Mouse (Mus musculus): ENCODE data around the gene Krtap21-1. TPM values are rescaled to one million over a fixed set of nuclear protein-coding genes. Genes with fewer than 3 reads are reported as not detected.

Gene Krtap21-1
- not detected in 2 replicates for polyA plus RNA-seq (2015; fragmentation: Nextera tagmentation; extraction: Ambion mirVana)

DNA sequence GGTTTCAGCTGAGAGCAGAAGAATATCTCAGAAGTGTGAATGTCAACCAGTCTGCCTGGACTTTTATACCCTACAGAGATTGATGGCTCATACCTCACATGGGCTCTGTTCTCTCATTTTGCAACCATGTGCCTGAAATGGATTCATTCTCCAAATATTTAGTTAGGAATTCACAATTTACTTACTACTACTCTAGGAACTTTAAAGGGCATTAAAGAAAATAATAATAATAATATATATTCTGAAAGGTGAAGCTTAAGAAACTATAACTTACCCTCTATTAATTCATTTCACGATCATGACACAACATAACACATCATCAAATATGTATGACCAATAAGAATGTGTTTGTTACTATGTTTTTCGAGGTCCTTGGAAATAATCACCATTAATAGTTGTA lies at the start of gene Krtap21-1:
Gene Krtap21-1, minus strand, starts transcription at position 101 of the 400 bp plus-strand sequence.
- H3K4me1 ChIP-seq, result no peaks in the 10 kb centered on the region
- H3K9me3 ChIP-seq (replicated peaks), result no peaks in the 10 kb centered on the region
- H3K4me2 ChIP-seq, result no peak within 1 kb of the TSS
- H3K27ac ChIP-seq (replicated peaks), result no peak within 1 kb of the TSS
- H3K9ac ChIP-seq (replicated peaks), result no peak within 1 kb of the TSS
- no peak within 1 kb of the TSS for H3K4me3 ChIP-seq (replicated peaks)
- H3K27me3 ChIP-seq (replicated peaks), result no peaks in the 10 kb centered on the region
- WGBS, result 84% methylated on average over 2 of the region's 2 CpGs
- H3K36me3 ChIP-seq, result no peaks in the 10 kb centered on the region
- ATAC-seq (ENCODE audit: low FRiP score), result no peak

DNA sequence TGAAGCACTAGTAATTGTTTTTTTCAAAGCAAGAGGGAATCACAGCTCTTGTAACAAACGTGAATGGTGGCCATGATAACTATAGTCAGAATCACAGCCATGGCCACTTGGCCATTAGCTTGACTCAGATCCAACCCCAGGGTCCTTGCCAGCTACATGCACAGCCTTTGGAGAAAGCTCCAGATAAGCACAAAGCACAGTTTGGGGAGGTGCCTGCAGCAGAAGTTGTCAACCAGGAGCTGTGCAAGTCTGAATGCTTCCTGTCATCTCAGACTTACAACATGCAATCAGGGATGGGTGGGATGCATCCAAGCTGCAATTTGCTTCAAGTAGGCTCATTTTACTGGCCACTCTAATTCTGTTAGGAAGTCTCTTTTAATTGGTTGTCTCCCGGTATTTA lies 25.9 kb upstream of the Krtap21-1 start:
- H3K4me2 ChIP-seq, result no peak overlapping the region
- ATAC-seq (ENCODE audit: low FRiP score), result no peak
- no peaks in the 10 kb centered on the region for H3K9me3 ChIP-seq (replicated peaks)
- no peak overlapping the region for H3K9ac ChIP-seq (replicated peaks)
- no peaks in the 10 kb centered on the region for H3K4me1 ChIP-seq
- H3K27ac ChIP-seq (replicated peaks), result no peak overlapping the region
- H3K27me3 ChIP-seq (replicated peaks), result no peaks in the 10 kb centered on the region
- 75% methylated on average over 2 of the region's 2 CpGs for WGBS
- H3K36me3 ChIP-seq, result no peaks in the 10 kb centered on the region
- no peak overlapping the region for H3K4me3 ChIP-seq (replicated peaks)

DNA sequence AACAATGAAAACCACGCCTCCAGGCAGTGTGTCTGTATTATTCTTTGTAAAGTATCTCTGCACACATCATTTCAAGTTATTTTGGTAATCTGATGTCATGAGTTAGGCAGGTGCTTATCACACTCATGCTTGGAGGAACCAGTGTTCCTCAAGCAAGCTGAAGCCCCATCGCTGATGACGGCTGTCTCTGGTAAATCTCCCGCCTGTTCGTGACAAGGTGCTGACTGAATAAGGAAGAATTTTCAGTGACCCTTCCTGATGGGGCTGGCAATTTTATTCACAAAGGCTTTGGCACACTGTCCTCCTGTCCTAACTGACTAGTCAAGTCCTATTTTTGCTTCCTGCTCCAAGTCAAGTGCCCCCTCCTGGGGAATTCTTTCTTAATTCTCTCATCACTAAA lies 21.6 kb upstream of the Krtap21-1 start:
- no peak for ATAC-seq (ENCODE audit: low FRiP score)
- no peaks in the 10 kb centered on the region for H3K4me1 ChIP-seq
- WGBS, result 96% methylated on average over 5 of the region's 5 CpGs
- no peaks in the 10 kb centered on the region for H3K36me3 ChIP-seq
- H3K9me3 ChIP-seq (replicated peaks), result no peaks in the 10 kb centered on the region
- H3K27ac ChIP-seq (replicated peaks), result no peak overlapping the region
- H3K4me3 ChIP-seq (replicated peaks), result no peak overlapping the region
- H3K9ac ChIP-seq (replicated peaks), result no peak overlapping the region
- no peaks in the 10 kb centered on the region for H3K27me3 ChIP-seq (replicated peaks)
- H3K4me2 ChIP-seq, result no peak overlapping the region

GRCm38 (mm10) chr16:89420011-89420410 lies 16.3 kb upstream of the Krtap21-1 start, which contains the start of gene Krtap6-2:
Gene Krtap6-2 (minus strand): TSS chr16:89420111.
- Histone ChIP-seq H3K36me3 (no peaks in the 10 kb centered on the region), H3K4me1 (no peaks in the 10 kb centered on the region), H3K9me3 (replicated peaks) (no peaks in the 10 kb centered on the region), H3K4me3 (replicated peaks) (no peak within 1 kb of the TSS), H3K9ac (replicated peaks) (no peak within 1 kb of the TSS), H3K27me3 (replicated peaks) (no peaks in the 10 kb centered on the region), H3K4me2 (no peak within 1 kb of the TSS), H3K27ac (replicated peaks) (no peak within 1 kb of the TSS)
- no peak for ATAC-seq (ENCODE audit: low FRiP score)
- 97% methylated on average over 3 of the region's 3 CpGs for WGBS

DNA sequence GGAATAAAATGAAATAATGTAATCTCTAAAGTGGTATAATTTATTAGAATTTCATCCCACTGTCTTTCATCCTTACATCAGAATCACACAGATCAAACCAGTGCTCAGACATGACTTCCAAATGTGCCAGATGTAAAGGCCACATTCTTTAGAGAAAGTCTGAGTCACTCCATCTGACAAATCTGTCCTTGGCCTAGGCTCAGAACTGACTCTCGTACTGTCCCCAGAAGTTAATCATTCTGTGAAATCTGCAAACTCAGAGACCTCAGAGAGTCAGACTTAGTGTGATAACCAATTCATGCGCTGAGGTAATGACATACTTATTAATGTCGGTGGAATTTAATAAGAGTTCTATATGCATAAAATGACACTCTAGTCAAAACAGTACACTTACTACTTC lies 12.6 kb upstream of the Krtap21-1 start:
- WGBS, result 89% methylated on average over 3 of the region's 3 CpGs
- Histone ChIP-seq H3K4me2 (no peak overlapping the region), H3K9me3 (replicated peaks) (no peaks in the 10 kb centered on the region), H3K4me3 (replicated peaks) (no peak overlapping the region), H3K27me3 (replicated peaks) (no peaks in the 10 kb centered on the region), H3K9ac (replicated peaks) (no peak overlapping the region), H3K36me3 (no peaks in the 10 kb centered on the region), H3K4me1 (no peaks in the 10 kb centered on the region), H3K27ac (replicated peaks) (no peak overlapping the region)
- ATAC-seq (ENCODE audit: low FRiP score), result no peak

DNA sequence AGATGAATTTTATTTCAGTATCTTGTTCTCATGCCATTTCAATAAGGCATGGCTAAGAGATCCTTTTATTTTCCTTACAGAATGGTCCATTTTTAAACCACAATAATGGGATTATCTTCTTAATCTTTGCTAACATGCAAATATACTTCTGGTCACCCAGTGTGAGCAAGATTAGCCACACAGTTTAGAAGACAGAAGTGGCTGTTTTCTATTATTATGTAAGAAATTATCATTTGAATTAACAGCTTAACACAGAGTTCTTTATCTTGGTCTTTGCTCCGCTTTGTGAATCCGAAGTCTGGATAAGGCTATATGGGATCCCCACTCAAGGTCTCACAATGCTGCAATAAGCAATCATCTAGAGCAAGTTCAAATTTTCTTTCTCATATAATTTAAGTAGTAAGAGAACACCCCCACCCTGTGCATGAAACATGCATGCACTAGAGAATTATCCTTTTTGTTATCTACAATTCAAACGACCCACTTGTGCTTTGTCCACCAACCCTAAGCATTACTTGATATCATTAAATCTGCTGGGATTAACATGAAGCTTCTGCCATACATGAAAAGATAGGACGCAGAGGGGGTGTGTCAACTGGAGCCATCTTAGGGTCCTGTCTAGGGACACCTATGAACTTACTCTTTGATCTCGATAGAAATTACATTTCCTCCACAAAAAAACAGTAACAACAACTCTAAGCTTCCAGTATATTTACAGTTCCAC lies 6.8 kb upstream of the Krtap21-1 start:
- H3K9ac ChIP-seq (replicated peaks), result no peak overlapping the region
- WGBS, result 87% methylated on average over 5 of the region's 5 CpGs
- H3K27me3 ChIP-seq (replicated peaks), result no peaks in the 10 kb centered on the region
- H3K9me3 ChIP-seq (replicated peaks), result no peaks in the 10 kb centered on the region
- H3K4me1 ChIP-seq, result no peaks in the 10 kb centered on the region
- no peak overlapping the region for H3K27ac ChIP-seq (replicated peaks)
- no peak for ATAC-seq (ENCODE audit: low FRiP score)
- H3K4me3 ChIP-seq (replicated peaks), result no peak overlapping the region
- no peak overlapping the region for H3K4me2 ChIP-seq
- H3K36me3 ChIP-seq, result no peaks in the 10 kb centered on the region

GRCm38 (mm10) chr16:89372734-89373461 lies 30.8 kb downstream of the Krtap21-1 start:
- Histone ChIP-seq H3K27me3 (replicated peaks) (no peaks in the 10 kb centered on the region), H3K4me3 (replicated peaks) (no peak overlapping the region), H3K4me1 (no peaks in the 10 kb centered on the region), H3K9ac (replicated peaks) (no peak overlapping the region), H3K9me3 (replicated peaks) (no peaks in the 10 kb centered on the region), H3K27ac (replicated peaks) (no peak overlapping the region), H3K4me2 (no peak overlapping the region), H3K36me3 (no peaks in the 10 kb centered on the region)
- 67% methylated on average over 2 of the region's 2 CpGs for WGBS
- no peak for ATAC-seq (ENCODE audit: low FRiP score)

Other genes starting within 250 kb of the Krtap21-1 start
- gene Gm9789, start 245.9 kb downstream of the Krtap21-1 start, polyA plus RNA-seq (2015; fragmentation: Nextera tagmentation; extraction: Ambion mirVana), result not detected in 2 replicates
- gene Gm7735, start 234.4 kb downstream of the Krtap21-1 start, polyA plus RNA-seq (2015; fragmentation: Nextera tagmentation; extraction: Ambion mirVana), result not detected in 2 replicates
- gene 1110057P08Rik, start 229.1 kb downstream of the Krtap21-1 start, polyA plus RNA-seq (2015; fragmentation: Nextera tagmentation; extraction: Ambion mirVana), result not detected in 2 replicates
- not detected in 2 replicates for gene Krtap20-2, start 198.0 kb downstream of the Krtap21-1 start, polyA plus RNA-seq (2015; fragmentation: Nextera tagmentation; extraction: Ambion mirVana)
- gene Krtap6-2, start 16.2 kb upstream of the Krtap21-1 start, polyA plus RNA-seq (2015; fragmentation: Nextera tagmentation; extraction: Ambion mirVana), result not detected in 2 replicates
- not detected in 2 replicates for gene Krtap8-1, start 84.1 kb upstream of the Krtap21-1 start, polyA plus RNA-seq (2015; fragmentation: Nextera tagmentation; extraction: Ambion mirVana)
- not detected in 2 replicates for gene Krtap7-1, start 104.5 kb upstream of the Krtap21-1 start, polyA plus RNA-seq (2015; fragmentation: Nextera tagmentation; extraction: Ambion mirVana)
- not detected in 2 replicates for gene Krtap11-1, start 167.3 kb upstream of the Krtap21-1 start, polyA plus RNA-seq (2015; fragmentation: Nextera tagmentation; extraction: Ambion mirVana)